Mouse (Mus musculus) megakaryocyte-erythroid progenitor cell, adult 5-6 weeks (primary cell): Measurements from ENCODE around the gene Znrf2. TPM values are rescaled to one million over a fixed set of nuclear protein-coding genes. Genes with fewer than 3 reads are reported as not detected.
"Not testable (repeated sequence)": the region's sequence is repeated elsewhere in the genome, so short reads cannot be mapped to it uniquely, and the experiment has no call there.

Source experiments
- ATAC-seq: replicated peaks from 2 replicates; pipeline ENCODE4 v1.8.0; 2016; ENCODE audit warnings: mild to moderate bottlenecking, inconsistent platforms; ENCODE audit not compliant: severe bottlenecking, poor library complexity, low FRiP score, low TSS enrichment
- total RNA-seq, 2 experiments: library from RNA; stranded (forward) in 1 of 2; stranded (reverse) in 1 of 2; fragments of 200-1000, 215-1000 nt in 1 of 2; fragments of >200 nt in 1 of 2; fragmentation: Nextera tagmentation in 1 of 2; gene quantifications; 2 replicates each; pipeline ENCODE4 v1.2.3; 2014 to 2017

The Znrf2 gene
- total RNA-seq, 2 experiments from 2014 or later, result 16.1 to 27.2 TPM

GRCm38 (mm10) chr6:54836666-54837065 lies 19.9 kb downstream of the Znrf2 start:
- ATAC-seq, result no peak

- no peak for ATAC-seq
These were observed 24.7 kb downstream of the Znrf2 start for GRCm38 (mm10) chr6:54841399-54841798.

- no peak for ATAC-seq
These were observed 25.3 kb downstream of the Znrf2 start for GRCm38 (mm10) chr6:54842041-54842440.

- ATAC-seq, result no peak
These were observed 31.8 kb downstream of the Znrf2 start for GRCm38 (mm10) chr6:54848546-54848945.

- no peak for ATAC-seq
These were observed 32.8 kb downstream of the Znrf2 start for GRCm38 (mm10) chr6:54849179-54850156.

GRCm38 (mm10) chr6:54851778-54852177 lies 35.1 kb downstream of the Znrf2 start:
- peak; percentile 84 for ATAC-seq

GRCm38 (mm10) chr6:54852669-54853068 lies 36.0 kb downstream of the Znrf2 start:
- peak; percentile 23; the same call in 1 of the 2 replicates for ATAC-seq

GRCm38 (mm10) chr6:54854859-54855258 lies 38.1 kb downstream of the Znrf2 start:
- no peak for ATAC-seq

GRCm38 (mm10) chr6:54855801-54856583 lies 39.3 kb downstream of the Znrf2 start:
- no peak for ATAC-seq

GRCm38 (mm10) chr6:54859159-54859558 lies 42.4 kb downstream of the Znrf2 start:
- not testable (repeated sequence) for ATAC-seq

- ATAC-seq, result peak; percentile 83; the same call in 1 of the 2 replicates
These were observed 43.5 kb downstream of the Znrf2 start for GRCm38 (mm10) chr6:54860180-54860579.

GRCm38 (mm10) chr6:54866731-54867410 lies 50.2 kb downstream of the Znrf2 start:
- ATAC-seq, result 0 out of 2 replicates have a peak, but pooled peaks have one; percentile 26

- no peak for ATAC-seq
These were observed 50.7 kb downstream of the Znrf2 start for GRCm38 (mm10) chr6:54867411-54867745.

- ATAC-seq, result no peak
These were observed 56.3 kb downstream of the Znrf2 start for GRCm38 (mm10) chr6:54873029-54873428.

GRCm38 (mm10) chr6:54876782-54877181 lies 60.1 kb downstream of the Znrf2 start:
- 0 out of 2 replicates have a peak, but pooled peaks have one; percentile 37 for ATAC-seq

- no peak for ATAC-seq
These were observed 60.9 kb downstream of the Znrf2 start for GRCm38 (mm10) chr6:54877651-54878050.

GRCm38 (mm10) chr6:54878546-54878945 lies 61.8 kb downstream of the Znrf2 start:
- no peak for ATAC-seq

- ATAC-seq, result no peak
These were observed 63.4 kb downstream of the Znrf2 start for GRCm38 (mm10) chr6:54880086-54880485.

- ATAC-seq, result no peak
These were observed 66.7 kb downstream of the Znrf2 start for GRCm38 (mm10) chr6:54883424-54883823.

GRCm38 (mm10) chr6:54886195-54886594 lies 69.5 kb downstream of the Znrf2 start:
- no peak for ATAC-seq
